In genomic region chr11:8690633-8691032, GRCm38 (mm10) we compare ENCODE assay signal across 15 mouse cellular contexts.
"Had no signal": no experiment of that assay in that cellular context is flagged by ENCODE, and none has a peak within 500 bp of the region (broad histone marks: within the 10 kb centered on the region; RNA-seq: fewer than 3 reads in every experiment).

No protein-coding gene starts in this region.

- H3K4me2 ChIP-seq: liver, embryonic 11.5 days; liver, embryonic 15.5 days; midbrain, embryonic 12.5 days; neural tube, embryonic 12.5 days had no signal

- ATAC-seq: intestine, postnatal 0 days; lung, postnatal 0 days had no signal

- H3K9me3 ChIP-seq: liver, embryonic 15.5 days; midbrain, embryonic 12.5 days; neural tube, embryonic 12.5 days had no signal

- H3K9ac ChIP-seq: liver, embryonic 15.5 days; midbrain, embryonic 12.5 days; neural tube, embryonic 12.5 days had no signal

- H3K36me3 ChIP-seq: liver, embryonic 15.5 days; midbrain, embryonic 12.5 days; neural tube, embryonic 12.5 days had no signal

- H3K27ac ChIP-seq: liver, embryonic 15.5 days; midbrain, embryonic 12.5 days; neural tube, embryonic 12.5 days; stomach, postnatal 0 days had no signal

- DNase-seq: kidney, adult 8-10 months; kidney, postnatal 36 days; left cerebral cortex, postnatal 4 days; lung, adult 2 months; lung, postnatal 36 days; right cerebral cortex, adult 18-20 months; right cerebral cortex, postnatal 25 days; thymus, postnatal 14 days had no signal

- H3K4me3 ChIP-seq: liver, embryonic 15.5 days; midbrain, embryonic 12.5 days; neural tube, embryonic 12.5 days had no signal

- H3K27me3 ChIP-seq: liver, embryonic 15.5 days; neural tube, embryonic 12.5 days had no signal
